Mouse (Mus musculus) heart, adult 2 months (tissue): ENCODE measurements at regions not wholly inside any gene's neighbourhood (a gene's known extent, or its start where the extent isn't known, plus 50 kb on each side); places are given as distances from the start of the nearest gene placed in this dataset.

Experiments used
- DNase-seq, 2 experiments: peaks; one replicate each; pipeline ENCODE4 v3.0.0; 2021
- H3K27ac ChIP-seq: fragments of 200-600 bp; 2 replicates; pipeline ENCODE4 v1.8.1; 2022
- H3K27me3 ChIP-seq: fragments of 200-500 bp; 2 replicates; pipeline ENCODE4 v1.6.1; 2012; ENCODE audit warnings: mild to moderate bottlenecking, low read length, inconsistent platforms, mixed read lengths; ENCODE audit not compliant: control insufficient read depth, insufficient read depth
- H3K36me3 ChIP-seq: fragments of 200-500 bp; 2 replicates; pipeline ENCODE4 v1.6.1; 2012; ENCODE audit warnings: low read length, inconsistent platforms; ENCODE audit not compliant: control insufficient read depth, insufficient read depth
- H3K4me1 ChIP-seq: fragments of 200-500 bp; 2 replicates; pipeline ENCODE4 v1.6.1; 2011; ENCODE audit warnings: low read length; ENCODE audit not compliant: control insufficient read depth, insufficient read depth
- H3K4me3 ChIP-seq: fragments of 200-600 bp; 2 replicates; pipeline ENCODE4 v1.8.1; 2022
- H3K79me2 ChIP-seq: fragments of 200-500 bp; replicated peaks from 2 replicates; pipeline ENCODE4 v1.6.1; 2012; ENCODE audit warnings: mild to moderate bottlenecking, inconsistent platforms, low read length, moderate library complexity, mixed read lengths; ENCODE audit not compliant: control insufficient read depth, insufficient read depth
- H3K9ac ChIP-seq: fragments of 200-500 bp; 2 replicates; pipeline ENCODE4 v1.6.1; 2012; ENCODE audit warnings: low read depth, mild to moderate bottlenecking, control low read depth, inconsistent platforms, low read length, mixed read lengths
- CTCF ChIP-seq: fragments of 200-600 bp; IDR thresholded peaks from 2 replicates; pipeline ENCODE4 v1.8.1; 2022; ENCODE audit warnings: antibody characterized with exemption, mild to moderate bottlenecking, moderate library complexity
- EP300 ChIP-seq: fragments of 200-500 bp; IDR thresholded peaks from 2 replicates; pipeline ENCODE4 v1.6.1; 2011; ENCODE audit warnings: low read depth, low read length, control low read depth; ENCODE audit not compliant: insufficient read depth
- POLR2A ChIP-seq: fragments of 200-500 bp; IDR thresholded peaks from 2 replicates; pipeline ENCODE4 v1.6.1; 2011; ENCODE audit warnings: mild to moderate bottlenecking, low read depth, low read length, control low read depth; ENCODE audit not compliant: insufficient read depth
- WGBS: fragments of 180-500 bp; shearing (Covaris S2); methylation state at CpG from one replicate; pipeline ENCODE4 v1.1.7; 2018; 5-methylcytosine and 5-hydroxymethylcytosine counted together
- intact Hi-C: fragments of 180-260 bp; cut with DNase I; formaldehyde crosslinking; loops from one replicate; pipeline ENCODE4 v1.15.1; 2025

GRCm38 (mm10) chr10:109188761-109189503, 178.2 kb upstream of the Syt1 start:
- Histone ChIP-seq H3K4me1 (no peaks in the 10 kb centered on the region), H3K79me2 (no peaks in the 10 kb centered on the region), H3K36me3 (no peaks in the 10 kb centered on the region), H3K27ac (no peak overlapping the region), H3K4me3 (no peak overlapping the region), H3K9ac (no peak overlapping the region), H3K27me3 (no peaks in the 10 kb centered on the region)
- intact Hi-C loops, result no loop called here
- WGBS, result 54% methylated on average over 8 of the region's 8 CpGs
- DNase-seq, result no peak
- TF ChIP-seq POLR2A (no peak), CTCF (no peak), EP300 (no peak)

- H3K9ac ChIP-seq, result no peak overlapping the region
- DNase-seq, result no peak
- H3K4me1 ChIP-seq, result no peaks in the 10 kb centered on the region
- no peaks in the 10 kb centered on the region for H3K79me2 ChIP-seq
- TF ChIP-seq POLR2A (no peak), EP300 (no peak), CTCF (no peak)
- no peaks in the 10 kb centered on the region for H3K27me3 ChIP-seq
- H3K27ac ChIP-seq, result no peak overlapping the region
- 75% methylated on average over 4 of the region's 4 CpGs for WGBS
- intact Hi-C loops, result no loop called here
- H3K36me3 ChIP-seq, result no peaks in the 10 kb centered on the region
- H3K4me3 ChIP-seq, result no peak overlapping the region
Measured at GRCm38 (mm10) chr10:109188252-109188651, 177.5 kb upstream of the Syt1 start.

DNA sequence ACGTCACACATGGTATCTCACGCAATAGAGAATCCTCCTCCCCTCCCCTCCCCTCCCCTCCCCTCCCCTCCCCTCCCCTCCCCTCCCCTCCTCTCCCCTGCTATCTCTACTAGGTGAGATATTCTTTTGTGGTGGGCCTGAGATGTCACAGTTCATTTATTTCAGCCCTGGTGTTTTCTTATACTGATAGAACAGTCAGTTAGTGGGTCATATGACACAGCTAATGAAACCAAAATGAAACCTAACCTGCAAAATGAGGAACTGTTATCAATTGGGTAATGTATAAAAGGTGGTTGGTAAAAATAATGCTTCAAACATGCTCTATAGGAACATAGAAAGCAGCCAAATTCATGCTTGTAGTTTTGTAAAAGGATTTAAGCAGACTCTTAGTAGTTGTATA, 174.5 kb upstream of the Syt1 start:
- Histone ChIP-seq H3K9ac (no peak overlapping the region), H3K4me1 (no peaks in the 10 kb centered on the region), H3K27me3 (no peaks in the 10 kb centered on the region), H3K27ac (no peak overlapping the region), H3K36me3 (no peaks in the 10 kb centered on the region), H3K4me3 (no peak overlapping the region), H3K79me2 (no peaks in the 10 kb centered on the region)
- no peak for TF ChIP-seq POLR2A
- TF ChIP-seq CTCF, result no peak
- TF ChIP-seq EP300, result no peak
- no peak for DNase-seq
- WGBS, result 56% methylated on average over 2 of the region's 2 CpGs
- intact Hi-C loops, result no loop called here

- intact Hi-C loops, result no loop called here
- no peaks in the 10 kb centered on the region for H3K27me3 ChIP-seq
- WGBS, result 62% methylated on average over 4 of the region's 4 CpGs
- TF ChIP-seq EP300, result no peak
- no peak for TF ChIP-seq CTCF
- TF ChIP-seq POLR2A, result no peak
- H3K4me3 ChIP-seq, result no peak overlapping the region
- H3K79me2 ChIP-seq, result no peaks in the 10 kb centered on the region
- no peak overlapping the region for H3K27ac ChIP-seq
- DNase-seq, result no peak
- H3K36me3 ChIP-seq, result no peaks in the 10 kb centered on the region
- H3K9ac ChIP-seq, result no peak overlapping the region
- H3K4me1 ChIP-seq, result no peaks in the 10 kb centered on the region
Measured at GRCm38 (mm10) chr10:109180527-109180926, 169.7 kb upstream of the Syt1 start.

DNA sequence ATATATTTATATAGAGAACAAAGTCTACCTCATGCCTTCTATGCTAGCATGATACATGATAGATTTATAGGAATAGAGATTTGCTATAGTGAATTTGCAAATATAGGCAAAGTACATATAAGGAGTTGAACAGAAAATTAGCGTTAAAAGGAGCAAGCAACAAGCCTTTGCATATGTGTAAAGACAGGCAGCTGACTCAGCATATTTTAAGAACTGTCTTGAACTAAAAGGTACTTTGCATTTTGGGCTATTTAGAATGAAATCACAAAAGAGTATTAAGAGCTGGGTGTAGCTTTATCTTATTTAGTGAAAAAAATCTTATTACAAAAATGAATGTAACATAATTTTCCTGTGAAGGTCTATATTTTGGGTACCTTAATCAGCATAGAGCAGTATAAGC, 149.9 kb upstream of the Syt1 start:
- Histone ChIP-seq H3K4me1 (no peaks in the 10 kb centered on the region), H3K9ac (no peak overlapping the region), H3K4me3 (no peak overlapping the region), H3K36me3 (no peaks in the 10 kb centered on the region), H3K79me2 (no peaks in the 10 kb centered on the region), H3K27me3 (no peaks in the 10 kb centered on the region), H3K27ac (no peak overlapping the region)
- DNase-seq, result no peak
- 85% methylated on average over 1 of the region's 1 CpGs for WGBS
- no peak for TF ChIP-seq EP300
- TF ChIP-seq POLR2A, result no peak
- TF ChIP-seq CTCF, result no peak
- intact Hi-C loops, result no loop called here

DNA sequence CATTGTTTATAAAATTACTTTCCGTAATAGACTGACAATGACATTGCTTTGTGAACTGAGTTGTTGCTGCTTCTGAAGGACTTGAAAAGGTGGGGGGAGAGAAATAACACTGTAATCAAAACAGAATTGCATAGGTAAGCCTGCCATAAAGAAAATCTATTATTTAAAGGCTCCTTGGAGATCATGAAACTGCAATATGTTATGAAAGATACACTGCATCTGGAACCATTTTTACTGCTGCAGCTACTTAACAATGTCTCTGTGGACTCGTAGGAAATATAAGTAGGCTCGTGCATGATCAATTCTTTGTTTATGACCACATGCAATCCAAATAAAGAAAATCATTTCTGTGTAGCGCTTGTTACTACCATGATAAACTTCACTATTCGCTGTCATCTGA, 145.0 kb upstream of the Syt1 start:
- intact Hi-C loops, result no loop called here
- no peaks in the 10 kb centered on the region for H3K36me3 ChIP-seq
- no peaks in the 10 kb centered on the region for H3K79me2 ChIP-seq
- 81% methylated on average over 5 of the region's 5 CpGs for WGBS
- no peak overlapping the region for H3K4me3 ChIP-seq
- no peak for DNase-seq
- no peaks in the 10 kb centered on the region for H3K4me1 ChIP-seq
- H3K27me3 ChIP-seq, result no peaks in the 10 kb centered on the region
- H3K27ac ChIP-seq, result no peak overlapping the region
- no peak overlapping the region for H3K9ac ChIP-seq
- no peak for TF ChIP-seq EP300
- TF ChIP-seq POLR2A, result no peak
- no peak for TF ChIP-seq CTCF
